In genomic region chr2:128412974-128413373, GRCm38 (mm10) we compare ENCODE assay signal across 9 mouse cellular contexts.
DNase-seq lines count a peak whose midpoint lies in the region; ATAC-seq and TF ChIP-seq lines count a peak whose summit lies in the region.
"Had no signal": no experiment of that assay in that cellular context is flagged by ENCODE, and none has a peak within 500 bp of the region (broad histone marks: within the 10 kb centered on the region; RNA-seq: fewer than 3 reads in every experiment).

No protein-coding gene starts in this region.

- no peak overlapping the region for H3K4me2 ChIP-seq in intestine, embryonic 14.5 days (ENCODE audit: low read length)
- no peak overlapping the region for H3K4me2 ChIP-seq in stomach, postnatal 0 days (replicated peaks; ENCODE audit: low read depth)
- H3K4me2 ChIP-seq: limb, embryonic 15.5 days had no signal

- no peaks in the 10 kb centered on the region for H3K9me3 ChIP-seq in intestine, embryonic 14.5 days (ENCODE audit: control insufficient read depth, low read length)
- H3K9me3 ChIP-seq in stomach, postnatal 0 days (ENCODE audit: control insufficient read depth, low read length): no peaks in the 10 kb centered on the region
- H3K9me3 ChIP-seq: limb, embryonic 15.5 days had no signal

- H3K27ac ChIP-seq in intestine, embryonic 14.5 days (ENCODE audit: low read depth): no peak overlapping the region
- H3K27ac ChIP-seq in stomach, postnatal 0 days (replicated peaks): no peak overlapping the region
- H3K27ac ChIP-seq: limb, embryonic 15.5 days had no signal

- H3K9ac ChIP-seq in intestine, embryonic 14.5 days (ENCODE audit: low read length): no peak overlapping the region
- H3K9ac ChIP-seq in stomach, postnatal 0 days (ENCODE audit: low read length): no peak overlapping the region
- H3K9ac ChIP-seq: limb, embryonic 15.5 days had no signal

- no peaks in the 10 kb centered on the region for H3K36me3 ChIP-seq in intestine, embryonic 14.5 days (ENCODE audit: control insufficient read depth, insufficient read depth, low read length)
- no peaks in the 10 kb centered on the region for H3K36me3 ChIP-seq in stomach, postnatal 0 days (ENCODE audit: control insufficient read depth, insufficient read depth, low read length)
- H3K36me3 ChIP-seq: limb, embryonic 15.5 days had no signal

- 10% methylated on average over 10 of the region's 10 CpGs for WGBS in intestine, embryonic 14.5 days
- 18% methylated on average over 10 of the region's 10 CpGs for WGBS in stomach, postnatal 0 days

- DNase-seq in kidney, postnatal 4 days: peak; percentile 32 to 44
- DNase-seq in kidney, adult 18-20 months: no peak
- peak; percentile 22 for DNase-seq in NIH3T3 (ENCODE audit: low read depth)
- DNase-seq in intestine, embryonic 14.5 days (ENCODE audit: low spot score): no peak
- peak; percentile 18 for DNase-seq in stomach, postnatal 0 days (ENCODE audit: low spot score)
- no peak for DNase-seq in gastrocnemius, adult 8-10 months (ENCODE audit: low spot score in 2 of 2)
- no peak for DNase-seq in cerebellum, postnatal 25 days

- H3K4me1 ChIP-seq in intestine, embryonic 14.5 days (replicated peaks; ENCODE audit: control insufficient read depth, insufficient read depth, low read length): peaks cover 20% of the 10 kb centered on the region
- H3K4me1 ChIP-seq in stomach, postnatal 0 days (replicated peaks; ENCODE audit: control insufficient read depth, insufficient read depth): no peaks in the 10 kb centered on the region; the same call in 1 of the 2 replicates

- no peak overlapping the region for H3K4me3 ChIP-seq in intestine, embryonic 14.5 days (ENCODE audit: low read depth, low read length)
- no peak overlapping the region for H3K4me3 ChIP-seq in stomach, postnatal 0 days (ENCODE audit: low read depth, low read length)
- H3K4me3 ChIP-seq: limb, embryonic 15.5 days had no signal

- peak; percentile 28 for TF ChIP-seq CTCF in stomach, postnatal 0 days (IDR thresholded peaks at IDR 0.05; ENCODE audit: low read depth)

- peak; percentile 81 for ATAC-seq in intestine, embryonic 14.5 days (replicated peaks; ENCODE audit: low FRiP score, low TSS enrichment, low read depth)
- peak; percentile 71 for ATAC-seq in stomach, postnatal 0 days (ENCODE audit: low FRiP score, low TSS enrichment)
- ATAC-seq in cerebellum, adult (ENCODE audit: insufficient number of reproducible peaks, low FRiP score, low TSS enrichment): no peak

- TF ChIP-seq EP300 in stomach, postnatal 0 days (optimal IDR thresholded peaks at IDR 0.05): no peak

- H3K27me3 ChIP-seq in intestine, embryonic 14.5 days (replicated peaks; ENCODE audit: control insufficient read depth, insufficient read depth, low read length): no peaks in the 10 kb centered on the region
- no peaks in the 10 kb centered on the region for H3K27me3 ChIP-seq in stomach, postnatal 0 days (ENCODE audit: control insufficient read depth, insufficient read depth, low read length)
- H3K27me3 ChIP-seq: limb, embryonic 15.5 days had no signal

Comparison
In these comparisons a context has a peak if more than half of its experiments do, and no peak if none do; other contexts are left out.
1. DNase-seq: peak in kidney, postnatal 4 days (2 of 2), NIH3T3 (single experiment) and stomach, postnatal 0 days (single experiment); none in kidney, adult 18-20 months (single experiment), intestine, embryonic 14.5 days (single experiment), gastrocnemius, adult 8-10 months (0 of 2) and cerebellum, postnatal 25 days (0 of 2).